8 mouse cellular contexts compared by ENCODE assay signal in genomic region chr14:54475941-54476844, GRCm38 (mm10). TPM values are rescaled to one million over a fixed set of nuclear protein-coding genes. Genes with fewer than 3 reads are reported as not detected.
A peak's percentile ranks its signal among the peaks of the same experiment; 100 is the strongest.
DNase-seq lines count a peak whose midpoint lies in the region; ATAC-seq and TF ChIP-seq lines count a peak whose summit lies in the region.

Gene Rem2 (plus strand): TSS chr14:54476100.

- 0% methylated on average over 23 of the region's 23 CpGs for WGBS in forebrain, embryonic 16.5 days
- 2% methylated on average over 23 of the region's 23 CpGs for WGBS in limb, embryonic 10.5 days
- under 1% methylated on average over 23 of the region's 23 CpGs for WGBS in midbrain, embryonic 15.5 days

- intact Hi-C loops in gastrocnemius, adult 2 months (cut with DNase I): no loop called here

- H3K4me2 ChIP-seq in forebrain, embryonic 16.5 days (ENCODE audit: low read length): peak within 1 kb of the TSS; percentile 97
- H3K4me2 ChIP-seq in midbrain, embryonic 15.5 days: peak within 1 kb of the TSS; percentile 81

- no peaks in the 10 kb centered on the region for H3K9me3 ChIP-seq in forebrain, embryonic 16.5 days (ENCODE audit: control insufficient read depth, low read length)
- H3K9me3 ChIP-seq in limb, embryonic 10.5 days (replicated peaks): no peaks in the 10 kb centered on the region
- H3K9me3 ChIP-seq in midbrain, embryonic 15.5 days: no peaks in the 10 kb centered on the region

- peak within 1 kb of the TSS; percentile 52 for H3K4me3 ChIP-seq in gastrocnemius, adult 2 months
- H3K4me3 ChIP-seq in forebrain, embryonic 16.5 days (replicated peaks; ENCODE audit: low read length): peak within 1 kb of the TSS; percentile 65
- peak within 1 kb of the TSS; percentile 57 for H3K4me3 ChIP-seq in limb, embryonic 10.5 days
- peak within 1 kb of the TSS; percentile 70 for H3K4me3 ChIP-seq in midbrain, embryonic 15.5 days

- ATAC-seq in forebrain, embryonic 16.5 days: peak; percentile 90
- peak; percentile 89 for ATAC-seq in midbrain, embryonic 15.5 days (replicated peaks)

- DNase-seq in gastrocnemius, adult 2 months: peak; percentile 22
- DNase-seq in gastrocnemius, postnatal 4 days (ENCODE audit: low spot score in 2 of 2): no peak
- DNase-seq in cerebellum, adult 11 months: peak; percentile 75
- peak; percentile 41 to 49 for DNase-seq in kidney, adult 8-10 months
- peak; percentile 63 for DNase-seq in limb, embryonic 10.5 days (ENCODE audit: low spot score)
- DNase-seq in spleen, postnatal 36 days (ENCODE audit: low spot score in 2 of 2): no peak

- no peak within 1 kb of the TSS for H3K27ac ChIP-seq in gastrocnemius, adult 2 months
- H3K27ac ChIP-seq in forebrain, embryonic 16.5 days (ENCODE audit: low read length): peak within 1 kb of the TSS; percentile 78
- peak within 1 kb of the TSS; percentile 75 for H3K27ac ChIP-seq in limb, embryonic 10.5 days
- peak within 1 kb of the TSS; percentile 80 for H3K27ac ChIP-seq in midbrain, embryonic 15.5 days

- peak within 1 kb of the TSS; percentile 75 for H3K9ac ChIP-seq in forebrain, embryonic 16.5 days (replicated peaks; ENCODE audit: low read depth, low read length)
- H3K9ac ChIP-seq in midbrain, embryonic 15.5 days: peak within 1 kb of the TSS; percentile 84

- H3K27me3 ChIP-seq in forebrain, embryonic 16.5 days (replicated peaks; ENCODE audit: control insufficient read depth, insufficient read depth, low read length): 0 out of 2 replicates have a peak, but pooled peaks cover 8% of the 10 kb centered on the region
- H3K27me3 ChIP-seq in limb, embryonic 10.5 days (ENCODE audit: low read depth, poor library complexity, severe bottlenecking): peaks cover 56% of the 10 kb centered on the region
- peaks cover 12% of the 10 kb centered on the region for H3K27me3 ChIP-seq in midbrain, embryonic 15.5 days (replicated peaks)

- H3K4me1 ChIP-seq in forebrain, embryonic 16.5 days (replicated peaks; ENCODE audit: control insufficient read depth, insufficient read depth, low read length): peaks cover 26% of the 10 kb centered on the region
- peaks cover 40% of the 10 kb centered on the region for H3K4me1 ChIP-seq in limb, embryonic 10.5 days
- H3K4me1 ChIP-seq in midbrain, embryonic 15.5 days: peaks cover 32% of the 10 kb centered on the region

- TF ChIP-seq CTCF in gastrocnemius, adult 2 months (IDR thresholded peaks at IDR 0.05): no peak

- H3K36me3 ChIP-seq in forebrain, embryonic 16.5 days (ENCODE audit: control insufficient read depth, insufficient read depth): no peaks in the 10 kb centered on the region
- no peaks in the 10 kb centered on the region for H3K36me3 ChIP-seq in limb, embryonic 10.5 days
- H3K36me3 ChIP-seq in midbrain, embryonic 15.5 days (replicated peaks): no peaks in the 10 kb centered on the region

RNA-seq across cellular contexts. Expression of gene Rem2, which starts in this region (rescaled TPM):
- not detected for total RNA-seq in gastrocnemius, adult 2 months (2021)
- total RNA-seq in gastrocnemius, postnatal 4 days (2021): not detected
- polyA plus RNA-seq in forebrain, embryonic 16.5 days (2015; fragmentation: Nextera tagmentation; extraction: Ambion mirVana): 21.0 and 27.7 TPM in 2 replicates
- polyA plus RNA-seq in limb, embryonic 10.5 days (2016; fragmentation: Nextera tagmentation; extraction: Ambion mirVana): 3.6 and 5.3 TPM in 2 replicates
- 45.2 and 47.1 TPM in 2 replicates for polyA plus RNA-seq in midbrain, embryonic 15.5 days (2015; fragmentation: Nextera tagmentation; extraction: Ambion mirVana)

Comparison
In these comparisons a context has a peak if more than half of its experiments do, and no peak if none do; other contexts are left out.
1. Peak in DNase-seq and H3K4me3 ChIP-seq in gastrocnemius, adult 2 months; RNA of the gene not detected or under 1 TPM.
2. DNase-seq: peak in cerebellum, adult 11 months (single experiment), kidney, adult 8-10 months (2 of 2) and limb, embryonic 10.5 days (single experiment); none in gastrocnemius, postnatal 4 days (0 of 2) and spleen, postnatal 36 days (0 of 2).
3. Peak in every context shown above with its lines, with median percentiles within 50 percentile points of each other: H3K4me3 ChIP-seq.